Mouse (Mus musculus) right cerebral cortex, postnatal 36 days (tissue): ENCODE measurements around the gene Mysm1.

ENCODE experiments used
- DNase-seq, 2 experiments: peaks; one replicate each; pipeline ENCODE4 v3.0.0; 2022; ENCODE audit warnings: low spot score in 2 of 2, mixed read lengths in 1 of 2

The Mysm1 gene

DNA sequence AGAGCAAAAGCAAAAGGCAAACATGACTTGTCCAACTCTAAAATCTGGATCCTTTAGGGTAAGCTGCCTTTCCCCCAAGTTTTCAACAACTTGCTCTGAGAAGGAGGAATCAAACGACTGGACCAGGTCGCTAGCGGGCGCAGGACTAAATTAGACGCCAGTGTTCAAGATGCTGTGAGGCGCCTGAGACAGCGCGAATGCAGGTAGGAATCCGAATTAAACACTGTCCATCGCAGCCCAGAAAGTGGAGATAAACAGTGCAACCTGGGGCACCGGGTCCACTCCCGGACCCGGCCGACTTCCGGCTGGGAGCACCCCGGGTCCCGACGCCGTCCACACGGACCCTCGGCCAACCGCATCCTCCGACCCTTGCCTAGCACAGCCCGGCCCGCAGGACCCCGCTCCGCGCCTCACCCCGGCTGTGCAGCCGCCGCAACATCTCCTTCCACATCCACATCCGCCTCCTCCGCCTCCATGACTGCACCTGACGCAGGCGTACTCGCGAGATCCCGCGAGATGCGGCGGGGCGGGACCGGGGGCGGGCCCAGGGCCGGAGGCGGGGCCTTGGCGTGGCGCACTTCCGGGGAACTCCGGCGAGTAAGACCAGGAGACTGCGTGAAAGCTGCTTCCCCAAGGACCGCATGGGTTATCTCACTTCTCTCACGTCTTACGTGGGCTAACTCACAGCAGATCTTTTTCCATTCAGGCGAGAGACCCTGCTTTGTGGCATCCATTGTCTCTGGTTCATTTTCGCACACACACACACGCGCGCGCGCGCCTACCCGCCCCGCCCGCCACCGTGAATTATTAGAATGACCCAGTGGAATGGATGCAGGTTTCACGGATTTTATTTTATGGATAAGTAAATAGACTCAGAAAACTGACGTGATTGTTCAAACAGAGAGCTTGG, at the start of gene Mysm1:
TSS of gene Mysm1 (minus strand) at position 511 of the 910 bp plus-strand sequence.
- DNase-seq, result peak; percentile 91

- no peak for DNase-seq
These were observed 47.1 kb upstream of the Mysm1 start for GRCm38 (mm10) chr4:95025847-95026600.

GRCm38 (mm10) chr4:95023350-95023953, 44.6 kb upstream of the Mysm1 start:
- peak in 1 of 2 experiments; percentile 12 for DNase-seq

DNA sequence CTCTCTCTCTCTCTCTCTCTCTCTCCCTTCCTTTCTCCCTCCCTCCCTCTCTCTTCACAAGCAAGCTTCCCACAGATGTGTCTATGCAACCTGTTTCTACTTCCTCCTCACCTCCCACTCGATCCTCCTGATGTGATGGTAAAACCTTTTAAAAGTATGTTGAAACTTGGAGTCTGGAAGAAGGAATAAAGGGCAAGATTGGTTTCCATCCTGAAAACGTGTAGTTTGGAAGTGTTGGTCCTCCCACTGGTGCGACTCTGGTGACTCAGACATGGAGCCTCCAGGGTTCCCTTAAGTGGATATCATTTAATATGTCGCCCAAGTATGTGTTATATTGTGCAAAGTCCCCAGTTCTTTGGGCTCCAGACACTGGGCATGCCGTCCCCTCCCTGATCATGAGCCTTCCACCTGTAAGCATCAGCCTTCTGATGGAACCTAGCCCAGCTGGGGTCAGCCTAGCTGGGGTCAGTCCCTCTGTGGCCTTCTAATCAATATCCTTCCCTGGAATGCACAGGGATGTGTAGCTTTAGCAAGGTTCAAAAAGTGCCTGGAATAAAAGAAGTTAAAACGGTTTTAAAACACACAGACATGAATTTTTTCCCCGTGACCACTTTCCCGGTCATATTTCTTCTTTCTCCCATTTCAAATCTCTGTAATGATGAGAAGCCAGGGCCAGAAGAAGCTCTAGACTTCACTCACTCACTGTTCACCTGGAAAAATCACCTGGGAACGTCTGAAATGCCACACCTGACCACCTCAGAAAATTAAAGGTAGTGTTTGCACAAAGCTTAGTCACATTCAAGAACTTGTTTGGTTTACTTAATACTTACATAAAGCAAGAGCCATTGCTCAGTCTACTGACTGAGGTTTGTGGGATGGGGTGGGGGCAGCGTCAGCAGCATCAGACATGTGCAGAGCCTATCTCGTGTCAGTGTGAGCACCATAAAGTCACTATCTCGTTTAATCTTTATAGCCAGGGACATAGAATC, 43.0 kb upstream of the Mysm1 start:
- DNase-seq, result no peak

DNA sequence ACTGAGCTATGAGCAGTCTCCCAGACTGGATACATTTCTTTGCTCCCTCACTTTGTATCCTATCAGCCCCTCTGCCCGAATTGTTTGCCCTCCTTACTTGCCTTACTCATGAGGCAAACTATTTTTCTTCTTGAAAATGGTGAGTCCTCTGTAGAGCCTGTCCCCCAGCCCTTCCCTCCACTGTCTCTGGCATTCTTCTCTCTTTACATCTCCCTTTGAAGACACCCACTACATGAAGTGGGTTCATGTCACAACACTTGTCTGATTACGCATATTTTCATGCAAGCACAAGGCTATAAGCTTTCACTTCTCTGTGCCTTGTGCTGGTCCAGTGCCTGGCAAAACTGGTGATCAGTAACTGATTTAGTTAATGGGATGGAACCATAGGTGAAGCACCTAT, 41.3 kb upstream of the Mysm1 start:
- DNase-seq, result no peak

DNA sequence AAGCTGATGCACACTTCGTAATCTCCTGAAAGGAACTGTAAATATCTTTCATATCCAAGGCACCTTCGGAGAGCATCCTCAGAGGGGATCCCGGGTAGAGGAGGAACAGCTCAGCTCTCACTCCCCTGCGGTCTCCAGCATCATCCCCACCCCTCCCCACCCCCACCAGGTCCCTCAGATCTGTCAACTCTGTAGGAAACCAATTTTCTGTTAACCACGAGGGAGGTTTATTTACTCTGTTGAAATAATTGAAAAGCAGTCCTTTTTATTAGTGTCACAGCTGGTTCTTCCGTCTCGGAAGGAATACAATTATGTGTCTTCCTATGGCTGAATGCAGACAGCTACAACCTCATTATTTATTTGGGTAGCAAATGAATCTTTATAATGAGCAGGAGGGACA, 39.3 kb upstream of the Mysm1 start:
- DNase-seq, result no peak

- DNase-seq, result no peak
These were observed 33.8 kb upstream of the Mysm1 start for GRCm38 (mm10) chr4:95012706-95013105.

DNA sequence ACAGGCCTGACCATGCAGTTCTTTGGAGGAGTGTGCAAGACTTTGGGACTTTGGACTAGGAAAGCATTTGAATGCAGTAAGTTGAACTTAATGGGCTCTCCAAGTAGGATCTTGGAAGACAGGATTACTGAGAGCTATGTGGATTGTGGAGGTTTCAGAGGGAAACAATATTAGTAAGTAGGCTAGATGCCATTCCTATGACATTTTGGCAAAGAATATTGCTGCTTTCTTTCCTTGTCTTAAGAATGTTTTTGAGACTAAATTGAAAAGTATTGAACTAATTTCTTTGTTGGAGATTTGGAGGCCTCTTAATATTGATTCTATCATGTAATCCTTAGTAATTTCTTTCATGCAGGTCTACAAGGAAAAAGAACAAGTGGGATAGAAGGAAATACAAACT, 33.4 kb upstream of the Mysm1 start:
- no peak for DNase-seq

DNA sequence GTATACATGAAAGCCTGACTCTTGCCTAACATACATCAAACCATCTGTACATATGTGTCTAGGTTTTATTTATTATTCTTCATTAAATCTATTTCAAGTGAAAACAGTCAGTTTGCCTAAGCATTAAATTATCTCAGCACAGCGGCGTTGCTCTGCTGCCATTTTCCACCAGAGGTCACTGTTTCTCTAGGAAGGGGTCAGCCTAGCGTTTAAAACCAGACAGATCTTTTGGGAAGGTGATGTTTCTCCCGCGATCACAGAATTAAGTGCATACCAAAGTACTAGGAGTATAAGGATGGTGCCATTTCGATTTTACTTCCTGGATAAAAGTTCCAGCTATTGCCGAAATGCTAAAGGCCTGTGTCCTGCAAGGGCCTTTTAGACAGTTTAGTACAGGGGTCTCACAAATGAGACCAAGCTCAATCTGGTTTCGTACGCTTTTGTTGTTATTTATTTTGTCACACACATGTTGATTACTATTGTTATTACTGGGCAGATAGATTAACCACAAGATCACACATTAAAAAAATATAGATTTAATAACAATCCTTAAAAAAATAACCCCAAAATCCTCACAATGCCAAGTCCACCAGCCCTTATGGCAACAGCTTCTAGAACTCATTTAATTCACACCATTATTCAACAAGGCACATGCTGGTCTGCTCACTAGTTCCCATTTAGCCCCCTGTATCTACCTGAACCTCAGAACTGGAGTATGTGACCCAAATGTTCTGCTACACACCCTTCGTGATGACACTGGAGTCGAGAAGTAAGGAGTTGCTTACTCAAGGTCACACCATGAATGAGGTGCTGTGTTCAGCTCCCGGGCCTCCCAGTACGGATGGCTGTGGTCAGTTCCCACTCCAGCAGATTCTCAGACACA, 29.5 kb upstream of the Mysm1 start:
- DNase-seq, result peak; percentile 32 to 54

GRCm38 (mm10) chr4:95007759-95008158, 28.9 kb upstream of the Mysm1 start:
- no peak for DNase-seq

DNA sequence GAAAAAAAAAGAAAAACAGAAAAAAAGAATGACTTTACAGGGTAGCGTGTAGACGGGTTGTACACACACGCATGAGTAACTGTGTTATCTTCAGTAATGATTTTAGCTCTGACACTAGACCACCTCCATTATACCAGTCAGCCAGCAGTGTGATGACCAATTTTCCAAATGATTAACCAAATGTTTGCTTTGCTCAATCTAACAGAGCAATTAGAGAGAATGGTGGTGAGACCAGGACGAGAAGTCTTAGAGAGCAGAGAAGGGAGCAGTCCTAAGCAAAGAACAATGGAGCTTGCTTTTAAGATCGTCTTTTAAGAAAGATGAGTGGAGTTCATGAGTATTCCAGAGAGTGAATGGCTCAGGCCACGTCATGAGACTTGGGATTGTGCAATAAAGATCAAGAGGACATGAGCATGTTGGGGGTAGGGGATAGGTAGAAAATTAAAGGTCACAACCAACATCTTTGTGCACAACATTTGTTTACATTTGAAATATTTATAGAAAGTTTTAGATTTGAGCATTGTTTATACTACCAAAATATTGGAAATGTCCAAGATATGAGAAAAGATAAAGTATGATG, 26.4 kb upstream of the Mysm1 start:
- no peak for DNase-seq

GRCm38 (mm10) chr4:95001043-95001775, 22.3 kb upstream of the Mysm1 start:
- peak in 1 of 2 experiments; percentile 30 for DNase-seq

DNA sequence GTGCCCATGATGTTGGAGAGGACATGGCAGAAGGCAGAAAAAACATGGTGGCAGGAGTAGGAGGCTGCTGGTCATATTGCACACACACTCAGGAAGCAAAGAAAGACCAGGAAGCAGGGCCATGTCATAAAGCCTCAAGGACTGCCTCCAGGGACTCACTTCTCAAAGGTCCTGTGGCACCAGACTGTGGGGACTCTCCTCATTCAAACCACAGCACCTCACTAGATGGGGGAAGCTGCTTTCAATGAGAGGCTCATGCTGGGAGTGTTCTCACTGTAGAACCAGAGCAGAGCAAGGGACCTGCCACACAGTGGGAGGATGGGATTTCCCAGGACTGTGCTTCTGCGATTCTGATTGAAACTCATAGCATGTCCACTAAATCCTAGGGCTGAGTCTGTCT, 21.2 kb upstream of the Mysm1 start:
- no peak for DNase-seq

- no peak for DNase-seq
These were observed 20.3 kb upstream of the Mysm1 start for GRCm38 (mm10) chr4:94999249-94999648.

- DNase-seq, result no peak
These were observed 17.0 kb upstream of the Mysm1 start for GRCm38 (mm10) chr4:94995862-94996261.

- DNase-seq, result no peak
These were observed 11.3 kb upstream of the Mysm1 start for GRCm38 (mm10) chr4:94990204-94990603.

GRCm38 (mm10) chr4:94987725-94988124, 8.8 kb upstream of the Mysm1 start:
- DNase-seq, result no peak

- DNase-seq, result no peak
These were observed 608 bp upstream of the Mysm1 start for GRCm38 (mm10) chr4:94979500-94979915.

DNA sequence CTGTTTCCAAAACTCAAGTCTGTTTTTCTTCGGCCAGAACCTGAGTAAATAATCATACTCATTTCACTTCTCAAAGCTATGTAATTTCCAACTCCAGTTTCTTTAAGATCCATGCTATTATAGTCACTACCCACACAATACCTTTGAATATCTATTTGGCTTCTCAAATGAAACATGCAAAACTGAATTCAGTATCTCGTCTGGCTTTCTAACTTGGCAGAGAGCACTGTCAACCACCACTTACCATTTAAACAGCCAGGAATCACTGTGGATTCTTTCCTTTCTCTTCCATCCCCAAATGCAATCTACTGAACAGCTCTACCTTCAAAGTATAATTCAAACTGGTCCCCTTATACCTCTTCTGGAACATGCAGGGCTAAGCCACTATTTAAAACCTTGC, 5.6 kb downstream of the Mysm1 start:
- DNase-seq, result no peak
